Mouse (Mus musculus) spleen, postnatal 10 days (tissue): ENCODE measurements around the gene Ogdhl.
"Not testable (repeated sequence)": the region's sequence is repeated elsewhere in the genome, so short reads cannot be mapped to it uniquely, and the experiment has no call there.

Experiments
- DNase-seq, 2 experiments: peaks; one replicate each; pipeline ENCODE4 v3.0.0; 2021 to 2022; ENCODE audit warnings: low spot score in 2 of 2

Ogdhl gene

GRCm38 (mm10) chr14:32321732-32322685 lies at the start of gene Ogdhl:
TSS of gene Ogdhl (plus strand) at chr14:32322019.
- peak; percentile 22 to 72 for DNase-seq

GRCm38 (mm10) chr14:32301622-32302021 lies 20.2 kb upstream of the Ogdhl start:
- no peak for DNase-seq

- no peak for DNase-seq
These were observed 19.4 kb upstream of the Ogdhl start for GRCm38 (mm10) chr14:32302423-32302822.

GRCm38 (mm10) chr14:32304921-32305320 lies 16.9 kb upstream of the Ogdhl start:
- DNase-seq: no peak

GRCm38 (mm10) chr14:32309876-32310275 lies 11.9 kb upstream of the Ogdhl start:
- DNase-seq: peak; percentile 15 to 58

GRCm38 (mm10) chr14:32311381-32312035 lies 10.3 kb upstream of the Ogdhl start:
- no peak for DNase-seq

GRCm38 (mm10) chr14:32317822-32318221 lies 4.0 kb upstream of the Ogdhl start:
- no peak for DNase-seq

- DNase-seq: no peak
These were observed 1.4 kb downstream of the Ogdhl start for GRCm38 (mm10) chr14:32323221-32323620.

- DNase-seq: no peak
These were observed 5.5 kb downstream of the Ogdhl start for GRCm38 (mm10) chr14:32327366-32327765.

- DNase-seq: no peak
These were observed 11.0 kb downstream of the Ogdhl start for GRCm38 (mm10) chr14:32332515-32333445.

- DNase-seq: no peak
These were observed 14.2 kb downstream of the Ogdhl start for GRCm38 (mm10) chr14:32336021-32336420.

GRCm38 (mm10) chr14:32336547-32336946 lies 14.7 kb downstream of the Ogdhl start:
- DNase-seq: no peak

- DNase-seq: no peak
These were observed 20.0 kb downstream of the Ogdhl start for GRCm38 (mm10) chr14:32341823-32342222.

GRCm38 (mm10) chr14:32344176-32344575 lies 22.4 kb downstream of the Ogdhl start:
- no peak for DNase-seq

- DNase-seq: no peak
These were observed 22.9 kb downstream of the Ogdhl start for GRCm38 (mm10) chr14:32344694-32345093.

- DNase-seq: no peak
These were observed 25.5 kb downstream of the Ogdhl start for GRCm38 (mm10) chr14:32347307-32347706.

GRCm38 (mm10) chr14:32351181-32351920 lies 29.5 kb downstream of the Ogdhl start:
- not testable (repeated sequence) for DNase-seq

GRCm38 (mm10) chr14:32364359-32364758 lies 42.5 kb downstream of the Ogdhl start:
- DNase-seq: no peak

GRCm38 (mm10) chr14:32369756-32370155 lies 47.9 kb downstream of the Ogdhl start:
- no peak for DNase-seq

- no peak for DNase-seq
These were observed 50.7 kb downstream of the Ogdhl start for GRCm38 (mm10) chr14:32372510-32372909.
